Mouse (Mus musculus) hindbrain, embryonic 10.5 days (tissue): Measurements from ENCODE around the gene AL607142.1. TPM values are rescaled to one million over a fixed set of nuclear protein-coding genes. Genes with fewer than 3 reads are reported as not detected.

Source experiments
- DNase-seq: peaks from one replicate; pipeline ENCODE4 v3.0.0-alpha.2; 2017; ENCODE audit warnings: low spot score
- H3K27ac ChIP-seq: fragments of 300-500 bp; sonication (generic); 2 replicates; pipeline ENCODE4 v1.5.1; 2016; ENCODE audit warnings: mild to moderate bottlenecking, moderate library complexity
- H3K27me3 ChIP-seq: fragments of 300-500 bp; sonication (generic); 2 replicates; pipeline ENCODE4 v1.6.1; 2016; ENCODE audit warnings: mild to moderate bottlenecking; ENCODE audit not compliant: poor library complexity, insufficient read depth, severe bottlenecking
- H3K36me3 ChIP-seq: fragments of 300-500 bp; sonication (generic); 2 replicates; pipeline ENCODE4 v1.6.1; 2016; ENCODE audit warnings: mild to moderate bottlenecking, moderate library complexity
- H3K4me1 ChIP-seq: fragments of 300-500 bp; sonication (generic); replicated peaks from 2 replicates; pipeline ENCODE4 v1.6.1; 2016; ENCODE audit warnings: mild to moderate bottlenecking
- H3K4me3 ChIP-seq: fragments of 300-500 bp; sonication (generic); 2 replicates; pipeline ENCODE4 v1.5.1; 2016; ENCODE audit warnings: mild to moderate bottlenecking, moderate library complexity
- H3K9me3 ChIP-seq: fragments of 300-500 bp; sonication (generic); 2 replicates; pipeline ENCODE4 v1.6.1; 2016; ENCODE audit warnings: mild to moderate bottlenecking, moderate library complexity
- WGBS: fragments of 180-500 bp; shearing (Covaris S2); methylation state at CpG from one replicate; pipeline ENCODE4 v1.1.7; 2016; 5-methylcytosine and 5-hydroxymethylcytosine counted together
- polyA plus RNA-seq: library from polyadenylated mRNA; unstranded; fragments of >200 nt; fragmentation: Nextera tagmentation; extraction: Ambion mirVana; gene quantifications from 2 replicates; pipeline ENCODE4 v1.2.1, GENCODE M21; 2016

AL607142.1 gene
- polyA plus RNA-seq, 1 experiment from 2014 or later = not detected

DNA sequence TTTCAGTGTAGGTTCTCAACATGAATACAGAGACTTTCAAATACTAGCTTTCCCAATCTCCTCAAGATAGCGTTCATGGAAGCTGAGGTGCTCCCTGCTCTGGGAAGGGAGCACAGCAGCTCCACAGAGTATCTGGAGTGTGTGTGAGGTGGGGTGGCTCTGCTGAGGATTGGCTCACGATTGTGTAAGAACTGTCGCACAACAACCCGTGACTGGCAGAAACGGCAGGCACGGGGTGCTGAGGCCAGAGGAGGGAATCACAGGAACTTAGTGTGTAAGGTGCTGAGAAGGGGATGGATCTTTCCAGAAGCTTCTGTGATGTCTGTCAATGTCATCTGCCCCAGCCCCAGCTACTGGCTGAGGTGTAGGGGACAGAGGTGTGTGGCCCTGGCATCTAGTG is 3.1 kb upstream of the AL607142.1 start:
- Histone ChIP-seq H3K27me3 (no peaks in the 10 kb centered on the region), H3K36me3 (no peaks in the 10 kb centered on the region), H3K27ac (no peak overlapping the region), H3K4me3 (no peak overlapping the region), H3K9me3 (no peaks in the 10 kb centered on the region), H3K4me1 (peaks cover 8% of the 10 kb centered on the region; the same call in 1 of the 2 replicates)
- WGBS = 93% methylated on average over 6 of the region's 6 CpGs
- DNase-seq = no peak

DNA sequence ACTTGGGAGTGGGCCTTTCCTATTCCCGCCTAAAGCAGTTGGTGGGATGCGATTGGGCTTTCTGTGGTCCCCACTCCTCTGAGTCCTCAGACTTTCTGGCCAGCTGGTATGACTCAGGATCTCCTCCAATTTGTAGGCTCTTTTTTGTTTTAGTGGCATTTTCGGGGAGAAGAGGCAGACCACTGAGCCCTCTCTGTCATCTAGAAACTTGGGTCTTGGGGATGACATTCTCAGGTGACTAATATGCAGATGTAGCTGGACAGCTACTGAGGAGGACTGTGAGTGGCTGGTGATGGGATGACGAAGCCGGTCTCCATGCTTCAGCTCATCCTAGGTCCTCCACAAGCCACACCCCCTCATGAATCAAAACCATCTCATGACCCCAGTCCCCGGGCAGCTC is 2.6 kb upstream of the AL607142.1 start:
- Histone ChIP-seq H3K4me1 (peaks cover 10% of the 10 kb centered on the region; the same call in 1 of the 2 replicates), H3K4me3 (no peak overlapping the region), H3K9me3 (no peaks in the 10 kb centered on the region), H3K27ac (no peak overlapping the region), H3K27me3 (no peaks in the 10 kb centered on the region), H3K36me3 (no peaks in the 10 kb centered on the region)
- WGBS = 79% methylated on average over 6 of the region's 6 CpGs
- DNase-seq = no peak

- Histone ChIP-seq H3K4me1 (peaks cover 11% of the 10 kb centered on the region; the same call in 1 of the 2 replicates), H3K9me3 (no peaks in the 10 kb centered on the region), H3K27ac (no peak overlapping the region), H3K27me3 (no peaks in the 10 kb centered on the region), H3K36me3 (no peaks in the 10 kb centered on the region), H3K4me3 (no peak overlapping the region)
- no peak for DNase-seq
- WGBS = 92% methylated on average over 11 of the region's 11 CpGs
Measured at GRCm38 (mm10) chr4:120062754-120063153, 2.0 kb upstream of the AL607142.1 start.

DNA sequence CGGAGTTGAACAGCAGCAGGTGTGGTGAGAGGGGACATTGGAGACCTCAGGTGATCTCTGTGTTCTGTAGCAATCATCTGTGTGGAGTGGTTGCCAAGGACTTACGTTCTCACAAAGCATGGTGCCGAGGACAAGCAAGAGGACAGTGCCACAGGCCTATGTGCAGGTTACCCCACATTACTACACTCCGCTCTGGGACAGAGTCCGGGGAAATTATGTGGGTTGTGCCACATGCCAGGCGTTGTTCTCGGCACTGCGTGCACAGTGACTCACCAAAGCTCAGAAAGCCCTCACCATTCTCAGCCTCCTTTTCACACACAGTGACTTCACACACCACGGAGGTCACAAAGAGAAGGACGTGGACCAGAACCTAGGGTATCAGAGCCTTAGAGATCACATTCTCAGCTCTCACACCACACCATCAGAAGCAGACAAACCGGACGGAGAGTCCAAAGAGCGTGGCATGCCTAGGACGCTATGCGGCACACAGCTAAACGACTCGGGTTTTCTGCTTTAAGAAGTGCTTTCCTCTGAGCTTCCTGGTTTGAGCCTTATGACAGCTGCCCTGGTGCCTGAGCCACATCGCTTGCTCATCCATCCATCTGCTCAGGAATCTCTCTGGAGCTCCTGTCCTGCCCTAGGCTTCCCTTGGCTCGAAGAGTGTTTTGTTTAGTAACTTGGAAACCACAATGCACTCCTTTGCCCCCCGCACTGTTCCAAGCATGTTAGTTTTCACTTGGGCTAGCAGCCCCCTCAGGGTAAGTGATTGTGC is 1.3 kb upstream of the AL607142.1 start:
- Histone ChIP-seq H3K36me3 (no peaks in the 10 kb centered on the region), H3K27ac (no peak overlapping the region), H3K27me3 (no peaks in the 10 kb centered on the region), H3K4me3 (no peak overlapping the region), H3K4me1 (peaks cover 11% of the 10 kb centered on the region; the same call in 1 of the 2 replicates), H3K9me3 (no peaks in the 10 kb centered on the region)
- no peak for DNase-seq
- 92% methylated on average over 20 of the region's 20 CpGs for WGBS

- Histone ChIP-seq H3K27me3 (no peaks in the 10 kb centered on the region), H3K36me3 (no peaks in the 10 kb centered on the region), H3K27ac (no peak overlapping the region), H3K9me3 (no peaks in the 10 kb centered on the region), H3K4me3 (no peak overlapping the region), H3K4me1 (peaks cover 8% of the 10 kb centered on the region)
- 82% methylated on average over 9 of the region's 9 CpGs for whole genome bisulfite sequencing
- DNase-seq = no peak
Measured at GRCm38 (mm10) chr4:120066841-120067591, 2.2 kb downstream of the AL607142.1 start.

GRCm38 (mm10) chr4:120067592-120068235 is 2.9 kb downstream of the AL607142.1 start:
- no peak overlapping the region for H3K4me3 ChIP-seq
- peaks cover 9% of the 10 kb centered on the region for H3K4me1 ChIP-seq
- no peaks in the 10 kb centered on the region for H3K9me3 ChIP-seq
- H3K27ac ChIP-seq = no peak overlapping the region
- no peaks in the 10 kb centered on the region for H3K36me3 ChIP-seq
- WGBS = 93% methylated on average over 8 of the region's 8 CpGs
- no peak for DNase-seq
- no peaks in the 10 kb centered on the region for H3K27me3 ChIP-seq

DNA sequence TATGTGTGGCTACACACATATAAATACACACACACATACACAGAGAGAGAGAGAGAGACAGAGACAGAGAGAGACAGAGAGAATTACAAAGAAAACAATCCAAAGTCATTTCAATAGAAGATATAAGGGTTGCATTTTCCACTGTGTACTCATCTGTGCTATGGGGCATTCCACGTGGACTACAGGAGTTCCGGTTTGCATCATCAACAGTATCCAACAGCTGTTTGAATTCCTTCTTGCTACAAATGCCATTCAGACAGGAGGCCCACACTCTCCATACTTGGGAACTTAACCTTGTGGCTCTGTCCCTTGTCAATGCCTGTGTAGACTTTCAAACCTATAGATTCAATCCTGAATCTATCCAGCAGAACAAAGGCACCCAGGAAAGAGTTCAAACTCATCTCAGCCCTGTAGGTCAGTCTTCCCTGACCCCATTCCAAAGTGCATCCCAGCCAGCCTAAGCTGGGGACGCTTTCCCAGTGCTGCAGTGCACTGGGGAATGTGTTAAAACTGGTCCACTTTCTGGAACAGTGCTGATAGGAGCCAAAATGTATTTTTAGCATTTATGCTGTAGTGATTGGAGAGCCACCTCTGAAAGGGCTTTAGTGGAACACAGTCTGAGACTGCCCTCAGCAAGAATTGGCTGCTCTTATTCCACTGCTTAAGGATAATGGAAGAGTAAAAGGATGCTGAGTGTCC is 4.2 kb downstream of the AL607142.1 start:
- no peaks in the 10 kb centered on the region for H3K9me3 ChIP-seq
- peaks cover 11% of the 10 kb centered on the region for H3K4me1 ChIP-seq
- no peaks in the 10 kb centered on the region for H3K27me3 ChIP-seq
- no peak overlapping the region for H3K4me3 ChIP-seq
- H3K36me3 ChIP-seq = no peaks in the 10 kb centered on the region
- DNase-seq = no peak
- WGBS = 79% methylated on average over 3 of the region's 3 CpGs
- H3K27ac ChIP-seq = no peak overlapping the region

DNA sequence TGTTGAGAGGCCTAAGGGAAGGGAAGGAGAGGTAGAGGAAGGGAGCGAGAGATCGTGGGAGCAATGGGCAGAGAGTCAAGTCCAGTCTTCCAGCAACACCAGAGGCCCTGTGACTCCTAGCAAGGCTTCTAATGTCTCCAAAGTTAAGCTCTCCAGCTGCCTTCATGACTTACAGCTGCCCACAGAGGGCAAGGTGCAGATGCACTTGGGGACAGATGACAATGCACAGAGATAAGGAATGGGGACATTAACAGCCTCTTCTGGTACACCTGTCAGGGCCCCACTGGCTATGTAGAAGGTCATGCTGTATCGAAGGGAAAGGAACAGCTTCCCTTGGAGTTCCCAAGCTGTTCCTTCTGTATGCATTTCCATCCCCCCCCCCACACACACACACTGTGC is 4.8 kb downstream of the AL607142.1 start:
- Histone ChIP-seq H3K4me1 (peaks cover 16% of the 10 kb centered on the region), H3K27me3 (no peaks in the 10 kb centered on the region), H3K9me3 (no peaks in the 10 kb centered on the region), H3K27ac (no peak overlapping the region), H3K36me3 (no peaks in the 10 kb centered on the region), H3K4me3 (no peak overlapping the region)
- WGBS = 89% methylated on average over 3 of the region's 3 CpGs
- no peak for DNase-seq

- no peak for DNase-seq
- 73% methylated on average over 3 of the region's 3 CpGs for WGBS
- Histone ChIP-seq H3K27me3 (no peaks in the 10 kb centered on the region), H3K4me1 (peaks cover 19% of the 10 kb centered on the region), H3K4me3 (no peak overlapping the region), H3K36me3 (no peaks in the 10 kb centered on the region), H3K27ac (no peak overlapping the region), H3K9me3 (no peaks in the 10 kb centered on the region)
Measured at GRCm38 (mm10) chr4:120071411-120071810, 6.6 kb downstream of the AL607142.1 start.

- Histone ChIP-seq H3K27me3 (no peaks in the 10 kb centered on the region), H3K27ac (no peak overlapping the region), H3K4me3 (no peak overlapping the region), H3K4me1 (peaks cover 18% of the 10 kb centered on the region), H3K36me3 (no peaks in the 10 kb centered on the region), H3K9me3 (no peaks in the 10 kb centered on the region)
- WGBS = 69% methylated on average over 15 of the region's 15 CpGs
- no peak for DNase-seq
Measured at GRCm38 (mm10) chr4:120071842-120072507, 7.2 kb downstream of the AL607142.1 start.

DNA sequence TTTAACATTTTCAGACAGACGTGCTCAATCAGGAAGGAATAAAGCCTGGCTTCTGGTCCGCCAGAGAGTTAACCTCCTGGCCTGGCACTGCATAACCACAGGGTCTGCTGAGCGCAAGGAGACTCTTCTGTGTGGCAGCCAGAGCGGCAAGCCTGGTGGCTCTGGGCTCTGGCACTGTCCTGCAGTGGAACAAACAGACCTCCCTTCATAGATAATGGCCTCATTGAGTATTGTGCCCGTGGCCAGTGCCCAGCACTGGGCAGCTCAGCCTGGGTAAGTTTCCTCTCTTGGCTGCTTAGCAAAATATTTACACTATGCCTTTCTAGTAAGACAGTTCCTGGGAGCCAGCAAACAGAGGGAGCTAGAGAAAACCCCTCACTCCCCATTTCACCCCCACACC is 9.3 kb downstream of the AL607142.1 start:
- Histone ChIP-seq H3K9me3 (no peaks in the 10 kb centered on the region), H3K4me1 (peaks cover 16% of the 10 kb centered on the region; the same call in 1 of the 2 replicates), H3K27me3 (no peaks in the 10 kb centered on the region), H3K27ac (no peak overlapping the region), H3K36me3 (no peaks in the 10 kb centered on the region), H3K4me3 (no peak overlapping the region)
- WGBS = 71% methylated on average over 5 of the region's 5 CpGs
- no peak for DNase-seq

DNA sequence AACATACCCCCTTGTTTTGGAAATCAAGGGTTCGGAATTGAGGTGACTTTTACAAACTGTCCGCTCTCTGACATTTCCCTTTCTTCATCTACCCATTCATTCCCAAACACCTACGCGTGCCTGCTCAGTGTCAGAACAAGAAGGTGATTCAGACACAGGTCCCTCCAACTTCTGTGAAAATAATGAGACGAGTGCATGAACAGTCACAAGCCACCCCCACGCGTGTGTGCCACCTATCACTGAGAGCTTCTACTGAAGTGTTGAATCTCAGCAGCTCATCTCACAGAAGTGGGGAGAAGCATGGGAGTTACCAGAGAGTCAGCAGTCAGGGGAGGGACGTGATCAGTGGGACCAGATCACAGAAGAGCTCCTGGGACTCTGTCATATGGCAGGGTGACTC is 12.5 kb downstream of the AL607142.1 start:
- WGBS = 89% methylated on average over 8 of the region's 8 CpGs
- no peaks in the 10 kb centered on the region; the same call in 1 of the 2 replicates for H3K27me3 ChIP-seq

More for the DNA sequence above, 12.5 kb downstream of the AL607142.1 start:
- Histone ChIP-seq H3K9me3 (no peaks in the 10 kb centered on the region), H3K4me3 (no peak overlapping the region), H3K4me1 (peaks cover 9% of the 10 kb centered on the region; the same call in 1 of the 2 replicates), H3K27ac (no peak overlapping the region), H3K36me3 (no peaks in the 10 kb centered on the region)
- no peak for DNase-seq
